Mouse (Mus musculus): ENCODE data around the gene Gpr142. TPM values are rescaled to one million over a fixed set of nuclear protein-coding genes. Genes with fewer than 3 reads are reported as not detected.

The Gpr142 gene
- total RNA-seq, 2 experiments from 2014 or later: 0.36 TPM; not detected in 1

- no peak for DNase-seq (ENCODE audit: low spot score in 2 of 2)
These were observed 34.4 kb downstream of the Gpr142 start for GRCm38 (mm10) chr11:114833166-114833565.

GRCm38 (mm10) chr11:114843818-114844463 lies 45.2 kb downstream of the Gpr142 start:
- DNase-seq (ENCODE audit: low spot score in 2 of 2): no peak

- no peak for DNase-seq (ENCODE audit: low spot score in 2 of 2)
These were observed 45.9 kb downstream of the Gpr142 start for GRCm38 (mm10) chr11:114844464-114845220.

- DNase-seq (ENCODE audit: low spot score in 2 of 2): no peak
These were observed 47.6 kb downstream of the Gpr142 start for GRCm38 (mm10) chr11:114846336-114846735.

- DNase-seq (ENCODE audit: low spot score in 2 of 2): no peak
These were observed 48.3 kb downstream of the Gpr142 start for GRCm38 (mm10) chr11:114847008-114847407.

- DNase-seq (ENCODE audit: low spot score in 2 of 2): no peak
These were observed 50.8 kb downstream of the Gpr142 start for GRCm38 (mm10) chr11:114849572-114849971.

- DNase-seq (ENCODE audit: low spot score in 2 of 2): no peak
These were observed 51.3 kb downstream of the Gpr142 start for GRCm38 (mm10) chr11:114850066-114850451.

GRCm38 (mm10) chr11:114850452-114851268 lies 51.9 kb downstream of the Gpr142 start, which contains the start of gene Gprc5c:
Gene Gprc5c, plus strand, starts transcription at chr11:114851152.
- DNase-seq (ENCODE audit: low spot score in 2 of 2): no peak

- no peak for DNase-seq (ENCODE audit: low spot score in 2 of 2)
These were observed 52.5 kb downstream of the Gpr142 start for GRCm38 (mm10) chr11:114851269-114851607.

GRCm38 (mm10) chr11:114851608-114852310 lies 53.0 kb downstream of the Gpr142 start:
- DNase-seq (ENCODE audit: low spot score in 2 of 2): peak in 1 of 2 experiments; percentile 37

- no peak for DNase-seq (ENCODE audit: low spot score in 2 of 2)
These were observed 53.8 kb downstream of the Gpr142 start for GRCm38 (mm10) chr11:114852311-114853173.

- no peak for DNase-seq (ENCODE audit: low spot score in 2 of 2)
These were observed 54.6 kb downstream of the Gpr142 start for GRCm38 (mm10) chr11:114853174-114853838.

GRCm38 (mm10) chr11:114854581-114854980 lies 55.9 kb downstream of the Gpr142 start:
- no peak for DNase-seq (ENCODE audit: low spot score in 2 of 2)

- no peak for DNase-seq (ENCODE audit: low spot score in 2 of 2)
These were observed 57.4 kb downstream of the Gpr142 start for GRCm38 (mm10) chr11:114856125-114856524.

Other genes with a start within 250 kb of the Gpr142 start
- 1,000 to 10,000 TPM; 1,445 to 1,502 TPM for gene Rpl38, start 130.4 kb upstream of the Gpr142 start, total RNA-seq (2021)
- 100 to 1,000 TPM; 108 to 113 TPM for gene Ttyh2, start 123.5 kb upstream of the Gpr142 start, total RNA-seq (2021)
- gene Dnaic2, start 71.5 kb upstream of the Gpr142 start, total RNA-seq (2021): 1 to 10 TPM; 1.7 to 2.0 TPM
- gene Kif19a, start 33.5 kb upstream of the Gpr142 start, total RNA-seq (2021): 1 to 10 TPM in 1 of 2 experiments, under 1 TPM in 1; 0.99 to 1.6 TPM
- under 1 TPM; 0.50 to 0.59 TPM for gene Btbd17, start 3.0 kb upstream of the Gpr142 start, total RNA-seq (2021)
- gene Gprc5c, start 52.2 kb downstream of the Gpr142 start, total RNA-seq (2021): 10 to 100 TPM; 17.6 to 41.1 TPM
- gene Cd300a, start 91.1 kb downstream of the Gpr142 start, total RNA-seq (2021): 1 to 10 TPM; 1.9 to 3.3 TPM
- under 1 TPM; 0.73 to 0.76 TPM for gene Cd300lb, start 135.5 kb downstream of the Gpr142 start, total RNA-seq (2021)
- not detected for gene Cd300c, start 170.2 kb downstream of the Gpr142 start, total RNA-seq (2021)
- under 1 TPM; 0.42 to 0.54 TPM for gene Cd300ld, start 191.0 kb downstream of the Gpr142 start, total RNA-seq (2021)
- 1 to 10 TPM; 4.2 to 4.4 TPM for gene Cd300c2, start 203.0 kb downstream of the Gpr142 start, total RNA-seq (2021)
- not detected for gene Cd300ld2, start 217.3 kb downstream of the Gpr142 start, total RNA-seq (2021)
- gene Cd300ld4, start 228.1 kb downstream of the Gpr142 start, total RNA-seq (2021): under 1 TPM; 0.56 to 0.59 TPM
- 1 to 10 TPM; 1.0 to 1.8 TPM for gene Cd300ld5, start 238.8 kb downstream of the Gpr142 start, total RNA-seq (2021)
- gene Cd300ld3, start 249.5 kb downstream of the Gpr142 start, total RNA-seq (2021): 1 to 10 TPM; 4.8 TPM

Measured in adrenal gland, postnatal 4 days (tissue).